Mouse (Mus musculus): ENCODE measurements around the gene Umad1.
"Not testable (repeated sequence)": the region's sequence is repeated elsewhere in the genome, so short reads cannot be mapped to it uniquely, and the experiment has no call there.

Umad1 gene

DNA sequence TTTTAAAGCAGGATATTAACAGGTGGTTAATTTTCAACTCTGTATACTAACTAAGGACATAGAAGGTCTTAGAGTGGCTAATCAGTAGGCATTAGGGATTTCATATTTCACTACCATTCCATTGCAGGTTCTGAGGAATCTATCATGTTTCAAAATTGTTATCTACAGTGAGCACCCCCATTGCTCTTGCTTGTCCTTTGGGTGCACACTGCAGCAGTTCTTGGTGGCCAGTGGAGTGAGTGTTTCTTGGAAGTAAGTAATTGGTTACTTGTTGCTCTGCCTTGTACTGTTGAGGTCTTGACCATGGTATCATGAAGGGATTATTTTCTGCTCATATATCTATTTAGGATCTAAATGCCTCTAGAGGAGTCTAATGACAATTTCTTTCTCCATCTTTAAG lies 57.1 kb downstream of the Umad1 start:
- DNase-seq (ENCODE audit: low read depth) = no peak

DNA sequence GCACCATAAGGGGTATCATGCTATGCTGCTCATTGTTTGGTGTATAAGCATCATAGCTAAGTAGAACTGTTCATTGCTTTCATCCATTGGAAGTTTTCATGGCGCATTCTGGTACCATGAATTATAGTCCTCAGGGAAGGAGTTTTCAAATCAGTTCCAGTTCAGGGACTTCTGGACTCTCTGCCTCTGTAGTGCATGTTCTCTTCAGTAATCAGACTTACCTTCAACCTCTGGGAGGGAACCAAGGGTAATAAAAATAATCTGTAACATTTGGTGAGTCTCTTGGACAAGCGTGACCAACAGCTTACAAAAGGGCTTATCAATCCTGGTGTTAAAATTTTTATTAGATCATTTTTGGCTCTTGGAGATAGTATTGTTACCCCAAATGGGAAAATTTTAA lies 60.5 kb downstream of the Umad1 start:
- DNase-seq (ENCODE audit: low read depth) = no peak

DNA sequence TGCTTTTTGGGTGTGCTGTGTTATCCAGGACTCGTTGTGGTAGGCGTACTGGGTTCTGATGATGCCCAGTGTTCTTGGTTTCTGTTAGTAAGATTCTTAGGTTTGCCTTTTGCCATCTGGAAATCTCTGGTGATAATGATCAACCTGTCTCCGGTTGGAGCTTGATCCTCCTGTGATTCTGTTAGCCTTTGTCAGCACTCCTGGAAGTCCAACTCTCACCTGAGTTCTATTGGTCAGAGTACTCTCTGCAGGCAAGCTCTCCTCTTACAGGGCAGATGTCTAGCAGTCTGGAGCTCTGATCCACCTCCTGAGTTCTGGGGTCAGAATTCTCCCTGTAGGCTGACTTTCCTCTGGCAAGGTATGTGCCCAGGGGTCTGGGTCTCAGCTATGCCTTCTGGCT lies 72.4 kb downstream of the Umad1 start:
- DNase-seq (ENCODE audit: low read depth) = not testable (repeated sequence)

DNA sequence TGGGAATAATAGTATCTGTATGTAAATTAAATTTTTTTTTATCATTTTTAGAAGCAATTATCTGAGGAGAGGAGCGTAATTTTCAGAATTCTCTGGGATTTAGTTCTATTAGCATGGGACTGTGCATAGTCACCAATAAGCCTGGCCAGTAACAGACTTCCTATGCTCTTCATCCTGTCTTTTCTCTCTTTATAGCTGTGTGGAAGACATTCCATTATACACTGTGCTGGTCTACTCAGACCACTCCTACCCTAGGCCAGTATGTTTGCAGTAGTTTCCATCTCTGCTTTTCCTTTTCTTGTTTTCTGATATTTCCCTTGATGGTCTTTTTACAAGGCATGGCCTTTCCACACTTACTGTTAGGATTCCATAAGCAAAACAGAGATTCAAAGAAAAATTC lies 74.3 kb downstream of the Umad1 start:
- no peak for DNase-seq (ENCODE audit: low read depth)

DNA sequence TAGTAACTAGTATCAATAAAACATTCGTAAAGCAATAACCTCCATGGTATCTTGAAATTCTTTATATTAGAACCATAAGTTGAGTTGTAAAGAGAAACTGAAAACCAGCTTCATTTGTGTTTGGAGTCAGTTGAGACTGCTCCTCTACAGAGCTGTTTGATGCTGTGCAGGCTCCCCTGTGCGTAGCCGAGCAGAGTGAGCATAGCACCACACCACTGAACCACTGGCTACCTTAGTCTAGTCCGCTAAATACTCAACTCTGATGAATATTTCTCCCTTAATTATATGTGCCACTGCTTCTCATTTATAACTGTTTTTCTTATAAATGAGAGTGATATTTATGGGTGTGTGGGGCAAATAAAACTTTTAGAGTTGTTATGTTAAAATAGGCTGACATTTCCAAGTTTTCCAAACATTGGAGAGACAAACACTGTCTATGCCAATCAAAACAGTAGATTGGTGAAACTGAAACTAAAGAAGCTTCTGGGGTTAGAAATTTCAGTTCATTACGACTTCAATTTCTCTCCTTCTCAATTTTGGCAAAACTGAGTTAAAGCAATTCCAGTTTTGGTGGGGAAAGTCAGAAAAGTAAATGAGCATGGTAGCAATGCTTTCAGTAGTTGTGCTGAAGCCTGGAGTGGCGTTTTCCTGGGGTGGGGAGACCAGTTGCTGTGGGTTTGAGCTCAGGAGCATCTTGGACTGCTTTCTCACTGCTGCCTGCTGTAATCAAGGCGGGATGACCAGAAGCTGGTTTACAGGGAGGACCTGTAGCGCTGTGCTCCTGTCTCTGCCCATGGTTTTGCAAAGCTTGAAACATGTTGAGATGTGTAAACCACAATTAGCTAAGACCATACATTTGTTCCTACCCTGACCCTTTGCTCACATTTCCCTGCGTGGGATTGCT lies 77.7 kb downstream of the Umad1 start:
- DNase-seq (ENCODE audit: low read depth) = no peak

DNA sequence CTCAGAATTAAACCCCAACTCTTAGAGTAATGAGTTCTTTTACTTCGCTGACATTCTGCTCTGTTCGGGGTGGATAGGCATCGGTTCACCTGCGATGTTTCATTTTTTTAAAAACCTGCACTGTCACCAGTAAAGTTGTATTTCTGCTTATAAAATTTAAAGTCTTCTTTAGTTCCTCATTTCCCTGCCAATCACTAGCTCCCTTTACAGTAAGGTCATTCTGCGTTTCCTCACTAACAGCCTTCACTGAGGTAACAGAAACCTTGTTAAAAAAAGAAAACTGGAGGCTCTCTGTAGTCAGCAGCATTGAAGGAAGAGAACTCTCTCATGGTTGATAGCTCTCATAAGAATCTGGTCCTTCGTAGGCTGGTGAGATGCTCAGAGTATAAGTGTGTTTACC lies 80.4 kb downstream of the Umad1 start:
- no peak for DNase-seq (ENCODE audit: low read depth)

DNA sequence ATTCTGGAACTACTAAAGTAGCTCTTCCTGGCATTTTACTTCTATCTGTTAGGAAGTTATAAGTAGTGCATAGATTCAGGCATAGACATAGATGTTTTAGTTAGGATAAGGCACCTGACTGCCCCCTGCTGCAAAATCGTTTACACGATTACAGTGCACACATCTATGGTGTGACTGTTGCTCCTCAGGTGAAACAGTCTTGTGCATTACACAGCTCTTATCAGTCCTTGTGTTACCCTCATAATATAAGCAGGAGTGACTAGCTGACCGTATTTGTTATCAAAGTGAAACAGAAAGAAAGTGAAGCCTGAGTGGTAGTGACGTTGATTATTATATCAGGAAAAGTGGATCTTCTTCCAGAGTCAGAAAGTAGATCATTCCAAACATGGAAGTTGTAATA lies 84.2 kb downstream of the Umad1 start:
- DNase-seq (ENCODE audit: low read depth) = no peak

DNA sequence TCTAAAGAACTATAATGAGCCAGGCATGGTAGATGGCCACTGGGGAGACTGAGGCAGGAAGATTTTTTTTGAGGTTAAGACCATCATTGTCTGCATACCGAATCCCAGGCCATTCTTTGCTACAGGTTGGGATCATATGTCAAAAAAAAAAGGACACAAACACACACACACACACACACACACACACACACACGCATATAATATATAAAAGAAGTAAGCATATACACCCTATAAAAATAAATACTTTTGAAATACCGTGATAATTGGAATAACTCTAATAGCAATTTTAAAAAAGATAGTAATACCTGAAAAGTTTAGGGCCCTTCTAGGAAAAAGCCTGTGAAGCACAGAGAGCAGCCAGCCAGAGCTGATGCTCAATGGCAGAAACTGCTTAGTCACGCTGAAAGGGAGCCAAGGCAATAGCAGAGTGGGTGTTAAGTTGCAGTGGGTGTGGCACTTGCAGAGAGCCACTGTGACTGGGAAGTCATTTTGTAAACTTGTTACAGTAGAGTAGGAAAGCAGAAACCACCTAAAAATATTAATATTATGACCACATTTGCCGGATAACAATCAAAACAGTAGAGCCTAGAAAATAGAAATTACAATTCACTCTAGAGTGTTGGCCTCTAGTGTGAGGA lies 86.2 kb downstream of the Umad1 start:
- DNase-seq (ENCODE audit: low read depth) = peak; percentile 32

DNA sequence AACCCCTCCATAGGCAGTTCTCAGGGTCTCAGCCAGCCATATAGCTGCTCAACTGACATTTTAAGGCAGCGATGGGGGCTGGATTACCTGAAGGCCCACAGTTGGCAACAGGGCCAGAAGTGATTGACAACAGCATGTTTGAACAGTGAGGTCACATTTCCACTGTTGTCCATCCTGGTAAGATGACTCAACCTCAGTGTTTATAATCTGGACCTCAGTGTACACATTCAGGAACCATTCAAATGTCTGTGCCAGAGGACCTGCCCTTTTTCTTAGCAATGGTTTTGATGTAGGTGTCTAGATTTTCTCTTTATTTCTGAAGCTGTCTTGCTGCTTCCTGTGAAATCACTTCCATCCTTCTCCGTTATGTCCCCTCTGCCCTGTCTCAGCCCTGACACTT lies 88.1 kb downstream of the Umad1 start:
- DNase-seq (ENCODE audit: low read depth) = no peak

DNA sequence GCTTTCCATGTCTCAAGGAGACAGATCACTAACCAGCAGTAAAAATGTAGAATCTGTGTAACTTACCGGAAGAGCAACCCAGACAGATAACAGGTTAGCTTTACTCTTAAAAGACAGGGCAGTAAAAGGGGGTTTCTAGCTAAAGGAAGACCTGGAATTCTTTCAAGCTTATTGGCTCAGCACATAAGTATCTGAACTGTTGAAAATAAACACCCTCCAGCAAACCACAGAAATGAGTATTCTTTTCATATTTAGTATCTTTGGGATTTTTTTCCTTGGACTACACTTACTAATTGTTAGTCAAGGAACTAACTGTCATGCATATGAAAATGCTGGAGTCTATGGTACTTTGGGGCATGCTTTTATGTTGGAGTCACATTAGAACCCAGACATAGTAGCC lies 89.3 kb downstream of the Umad1 start:
- DNase-seq (ENCODE audit: low read depth) = no peak

DNA sequence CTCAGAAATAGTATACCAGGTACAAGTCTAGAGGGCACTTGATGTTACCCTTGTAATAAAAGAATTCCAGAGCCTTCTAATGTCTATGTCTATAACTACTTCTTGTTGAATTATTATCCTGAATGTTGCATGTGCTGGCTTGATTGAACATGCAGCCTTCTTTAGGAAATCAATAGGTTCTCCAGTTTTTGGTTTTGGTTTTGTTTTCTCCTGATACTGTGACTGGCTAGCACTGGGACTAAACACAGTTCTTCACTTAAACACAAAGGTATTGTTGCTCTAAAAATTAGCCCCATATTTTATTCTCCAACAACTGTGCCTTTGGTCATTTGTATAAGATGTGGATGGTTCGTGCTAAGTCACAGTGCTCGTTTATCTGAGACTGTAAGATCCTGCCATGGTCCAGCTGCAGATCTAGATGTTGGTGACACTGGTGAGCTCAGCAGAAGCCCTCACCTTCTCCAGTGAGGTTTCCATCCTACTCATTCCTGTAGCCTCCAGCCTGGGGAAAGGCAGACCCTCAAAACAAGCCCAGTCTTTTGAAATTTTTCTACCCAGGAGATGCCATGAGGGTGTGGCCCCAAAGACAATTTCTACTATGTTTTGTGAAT lies 90.1 kb downstream of the Umad1 start:
- no peak for DNase-seq (ENCODE audit: low read depth)

DNA sequence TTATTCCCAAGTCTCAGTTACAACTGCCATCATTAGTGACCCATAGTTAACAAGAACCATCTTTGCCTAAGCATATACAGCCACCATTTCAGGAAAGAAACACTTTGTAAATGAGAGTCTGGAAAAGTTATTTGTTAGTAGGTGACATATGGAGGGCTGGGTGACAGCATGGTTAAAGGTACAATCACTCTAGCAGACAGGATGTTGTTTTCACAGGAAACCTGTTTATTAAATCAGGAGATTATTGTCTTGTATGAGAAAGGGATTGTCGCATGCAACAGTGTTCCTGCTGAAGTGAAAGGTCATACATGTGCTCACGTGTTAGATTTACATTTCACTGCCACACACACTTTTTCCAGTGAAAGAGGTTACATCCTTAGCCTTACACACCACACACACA lies 92.4 kb downstream of the Umad1 start:
- DNase-seq (ENCODE audit: low read depth) = no peak

DNA sequence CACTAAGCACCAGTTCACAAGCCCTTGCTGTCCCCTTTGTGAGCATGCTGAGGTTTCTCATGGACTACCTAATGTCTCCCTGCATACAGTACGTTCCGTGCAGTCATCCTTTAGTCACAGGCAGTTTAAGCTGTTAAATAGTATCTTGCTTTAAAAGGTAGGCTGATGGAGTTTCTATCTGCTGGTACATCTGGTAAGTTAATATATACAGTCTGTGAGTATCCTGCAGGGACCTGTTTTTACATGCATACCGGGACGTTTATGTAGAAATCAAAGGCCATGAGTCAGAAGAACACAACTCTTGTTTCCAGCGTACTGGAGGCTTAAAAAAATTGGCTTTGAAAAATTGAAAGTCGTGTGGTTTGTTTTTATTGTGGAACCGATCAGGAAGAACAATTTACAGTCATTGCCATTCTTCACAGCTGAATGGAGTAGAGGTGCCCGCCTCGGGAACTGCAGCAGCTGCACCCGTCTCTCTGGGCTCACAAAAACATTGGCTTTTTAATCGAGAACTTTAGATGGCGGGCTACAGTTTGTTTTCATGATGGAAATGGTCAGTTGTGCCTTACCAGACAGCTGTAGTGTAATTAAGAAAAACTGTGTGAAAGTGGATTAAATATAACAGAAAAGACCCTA lies 93.6 kb downstream of the Umad1 start:
- DNase-seq (ENCODE audit: low read depth) = no peak

DNA sequence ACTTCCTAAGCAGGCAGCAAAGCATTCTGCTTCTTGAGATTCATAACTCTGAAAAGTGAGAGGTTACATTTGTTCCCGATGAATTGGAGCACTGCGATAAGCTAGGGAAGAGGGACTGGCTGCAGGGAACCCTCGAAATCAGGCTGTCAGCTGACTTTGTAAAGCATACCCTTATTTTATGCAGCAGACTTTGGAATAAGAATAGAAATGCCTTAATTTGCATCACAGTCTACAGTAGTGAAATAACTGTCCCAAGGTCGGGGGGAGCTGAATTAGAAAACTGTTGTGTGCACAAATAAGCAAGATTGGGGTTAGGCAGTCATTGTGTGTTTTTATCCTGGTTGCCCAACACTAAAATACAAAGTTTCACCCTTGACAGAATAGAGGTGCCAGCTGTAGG lies 94.4 kb downstream of the Umad1 start:
- no peak for DNase-seq (ENCODE audit: low read depth)

DNA sequence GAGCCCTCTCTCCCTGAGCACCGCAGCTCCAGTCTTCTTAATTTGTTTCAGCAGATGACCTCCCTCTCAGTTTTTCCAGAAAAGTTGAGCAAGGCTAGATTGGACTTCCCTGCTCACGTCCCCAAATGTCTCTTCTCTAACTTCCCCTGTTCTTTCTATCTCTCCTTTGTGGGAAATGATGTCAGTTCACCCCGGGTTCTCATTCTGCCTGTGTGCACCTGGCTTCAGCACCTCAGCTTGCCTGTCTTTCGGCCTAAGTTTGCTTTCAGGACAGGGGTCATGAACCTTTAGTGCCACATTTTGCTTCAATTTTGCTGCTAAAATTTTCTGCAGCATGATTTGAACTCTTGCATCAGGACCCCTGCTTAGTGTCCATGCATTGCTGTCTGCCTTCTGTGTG lies 95.8 kb downstream of the Umad1 start:
- no peak for DNase-seq (ENCODE audit: low read depth)

DNA sequence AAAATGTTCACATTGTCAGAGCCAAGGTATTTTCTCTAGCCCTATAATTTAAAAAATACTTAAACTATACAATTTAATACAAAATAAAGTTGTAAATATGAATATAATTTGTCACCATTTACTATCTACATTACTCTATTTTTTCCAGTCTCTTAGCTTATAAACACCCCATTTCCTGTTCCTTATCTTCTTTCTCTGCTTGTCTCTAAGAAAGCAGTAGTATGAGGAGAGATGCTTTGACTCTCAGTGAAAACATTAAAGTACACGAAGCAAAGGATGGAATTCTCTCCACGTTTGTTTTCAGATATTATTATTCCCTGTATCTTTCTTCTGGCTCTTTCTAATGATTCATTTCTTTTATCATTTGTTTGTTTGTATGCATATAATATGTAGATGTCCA lies 99.1 kb downstream of the Umad1 start:
- no peak for DNase-seq (ENCODE audit: low read depth)

DNA sequence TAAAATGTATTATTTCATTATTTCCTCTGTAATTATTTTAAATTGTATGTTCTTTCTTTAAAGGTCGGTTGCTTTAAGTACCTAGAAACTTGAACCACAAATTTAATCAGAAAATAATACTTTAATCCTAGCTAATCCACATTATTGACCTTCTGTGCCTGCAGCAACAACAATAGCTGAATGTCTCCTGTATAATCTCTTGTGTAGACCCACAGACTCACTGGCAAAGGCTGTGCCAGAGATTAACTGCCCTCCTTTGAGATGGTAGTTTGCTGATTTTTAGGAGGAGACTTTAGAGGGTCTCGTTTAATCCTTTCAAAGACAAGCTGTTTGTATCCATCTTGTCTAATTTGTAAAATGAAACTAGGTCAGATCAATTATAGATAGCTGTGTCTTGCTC lies 99.7 kb downstream of the Umad1 start:
- DNase-seq (ENCODE audit: low read depth) = no peak

DNA sequence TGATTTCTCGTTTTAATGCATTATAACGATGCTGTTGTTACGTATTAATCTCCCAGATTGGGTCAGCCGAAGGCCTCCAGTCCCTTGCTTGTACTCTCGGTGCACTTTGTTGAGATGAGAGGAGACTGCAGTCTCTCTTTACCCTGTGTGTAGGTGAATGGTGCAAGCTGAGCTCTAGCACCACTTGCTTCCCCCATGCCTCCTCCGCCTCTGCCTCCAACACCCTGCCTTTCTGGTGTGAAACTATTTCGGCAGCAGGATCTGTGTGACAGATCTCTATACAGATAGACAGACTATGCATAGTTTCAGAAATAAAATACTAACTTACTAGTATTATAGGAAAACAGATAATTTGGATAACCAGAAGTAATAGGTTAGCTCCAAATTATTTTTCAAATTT lies 101.7 kb downstream of the Umad1 start:
- no peak for DNase-seq (ENCODE audit: low read depth)

DNA sequence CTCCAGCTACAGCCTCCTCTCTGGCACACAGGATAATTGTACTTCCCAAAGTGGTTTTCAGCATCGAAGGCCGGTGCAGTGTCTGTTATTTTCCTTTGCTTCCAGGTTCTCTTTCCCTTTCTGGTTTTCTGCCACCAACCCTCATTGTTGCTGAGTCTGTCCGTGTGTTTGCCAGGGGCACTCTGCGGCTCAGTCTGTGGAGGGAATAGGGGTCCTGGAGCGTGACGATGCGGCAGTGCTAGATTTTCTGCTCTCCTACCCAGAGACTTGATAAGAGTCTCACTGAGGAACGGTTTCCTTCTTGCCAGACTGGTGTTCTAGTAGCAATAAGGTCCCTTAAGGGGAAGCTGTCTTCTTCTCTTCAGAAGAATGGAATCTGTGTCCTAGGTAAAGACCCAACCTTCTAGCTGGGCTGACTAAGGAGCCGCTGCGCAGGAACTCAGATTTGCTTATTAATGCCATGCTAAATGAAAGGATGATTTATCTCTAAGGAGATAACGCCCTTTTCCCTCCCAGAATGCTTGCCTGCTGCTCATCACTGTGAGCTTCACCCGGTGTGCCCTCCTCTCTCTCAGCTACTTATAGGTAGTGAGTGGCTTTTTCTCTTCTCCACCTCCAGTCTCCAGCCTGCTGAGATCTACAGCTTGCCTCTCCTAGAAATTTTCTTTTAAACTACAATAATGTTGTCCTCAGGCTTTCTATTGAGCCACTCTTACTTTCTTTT lies 105.1 kb downstream of the Umad1 start:
- no peak for DNase-seq (ENCODE audit: low read depth)

DNA sequence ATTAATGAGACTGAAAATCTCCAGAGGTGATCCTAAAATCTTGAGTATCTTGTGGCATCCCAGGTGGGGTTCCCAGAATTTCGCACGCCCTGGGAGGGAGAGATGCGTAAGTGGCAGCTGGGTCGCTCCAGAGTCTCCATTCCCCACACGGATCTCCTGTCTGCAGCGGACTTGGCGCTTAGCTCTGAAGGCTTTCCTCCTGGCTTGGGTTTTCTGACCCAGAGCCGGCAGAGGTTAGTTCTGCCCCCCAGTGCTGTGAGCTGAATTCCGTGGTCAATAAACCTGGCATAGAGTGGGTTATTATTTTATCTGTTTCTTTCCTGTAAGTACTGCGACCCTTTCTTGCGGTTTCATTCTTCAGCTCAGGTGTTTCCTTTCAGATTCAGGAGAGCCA lies 105.7 kb downstream of the Umad1 start:
- no peak for DNase-seq (ENCODE audit: low read depth)

DNA sequence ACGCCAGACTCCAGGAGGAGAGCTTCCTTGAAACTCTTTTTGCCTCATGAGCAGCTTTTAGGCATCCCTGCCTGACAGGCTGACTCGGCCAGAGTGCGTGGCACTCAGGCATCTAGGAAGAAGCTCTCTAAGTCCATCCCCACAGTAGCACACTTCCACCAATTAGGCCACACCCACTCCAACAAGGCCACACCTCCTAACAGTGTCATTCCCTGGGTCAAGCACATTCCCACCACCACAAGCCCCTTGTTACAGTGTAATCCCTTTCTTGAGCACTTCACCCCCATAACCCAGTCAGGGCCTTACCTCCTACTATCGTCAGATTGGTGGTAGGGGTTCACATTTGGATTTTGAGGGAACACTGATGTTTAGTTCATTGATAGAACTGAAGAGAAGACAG lies 108.6 kb downstream of the Umad1 start:
- DNase-seq (ENCODE audit: low read depth) = no peak

DNA sequence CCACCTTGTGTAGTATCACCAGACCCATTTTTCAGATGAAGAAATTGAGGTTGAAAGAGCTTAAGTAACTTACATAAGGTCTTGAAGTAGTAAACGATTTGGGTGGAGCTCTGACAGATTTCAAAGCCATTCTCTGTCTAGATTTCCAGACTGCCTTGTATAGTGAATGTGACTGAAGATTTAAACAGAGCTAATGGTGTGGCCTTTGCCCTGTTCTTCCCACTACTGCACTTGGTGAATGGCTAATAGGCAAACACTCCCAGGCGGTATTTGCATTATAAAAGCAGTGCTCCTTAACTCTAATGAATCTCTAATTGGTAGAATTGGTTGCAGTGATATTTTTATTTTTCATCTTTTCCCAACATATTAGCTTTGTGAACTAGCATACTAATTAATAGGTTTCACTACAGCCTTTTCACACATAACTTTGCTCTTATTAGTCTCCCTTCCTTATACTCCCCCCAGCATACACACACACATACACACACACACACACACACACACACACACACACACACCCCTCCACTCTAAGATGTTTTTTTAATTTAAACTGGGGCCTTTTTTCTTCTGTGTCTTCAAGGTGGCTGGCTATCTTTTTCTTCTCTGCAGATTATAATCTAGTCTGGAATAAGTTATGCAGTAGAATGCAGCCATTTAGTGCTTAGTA lies 109.2 kb downstream of the Umad1 start:
- no peak for DNase-seq (ENCODE audit: low read depth)

All from induced T-regulatory cell, adult 2 months (primary cell).